Mouse (Mus musculus) adrenal gland, postnatal 10 days (tissue): ENCODE results near the gene Mttp. TPM values are rescaled to one million over a fixed set of nuclear protein-coding genes. Genes with fewer than 3 reads are reported as not detected.
"Not testable (repeated sequence)": the region's sequence is repeated elsewhere in the genome, so short reads cannot be mapped to it uniquely, and the experiment has no call there.

Source experiments
- DNase-seq: peaks from one replicate; pipeline ENCODE4 v3.0.0; 2021; ENCODE audit warnings: mixed read lengths
- long read RNA-seq, 2 experiments: library from polyadenylated mRNA; stranded (forward); transcript quantifications; one replicate each; pipeline ENCODE4 v2.0.0; 2021
- total RNA-seq, 2 experiments: library from RNA; stranded (reverse); gene quantifications; 2 replicates each; pipeline ENCODE4 v1.2.3; 2021

The Mttp gene
- 10 to 100 TPM; 16.3 to 30.1 TPM for total RNA-seq
- long read RNA-seq, experiment 1, partial matches to known transcripts = 4 of 59 reads
- long read RNA-seq, experiment 1, other reads (novel, unspliced or antisense) = 55 of 59 reads
- long read RNA-seq, experiment 2, partial matches to known transcripts = 1 of 19 reads
- long read RNA-seq, experiment 2, other reads (novel, unspliced or antisense) = 18 of 19 reads

GRCm38 (mm10) chr3:138144642-138145171, at the start of gene Mttp:
TSS of gene Mttp (minus strand) at chr3:138144968.
- peak; percentile 83 for DNase-seq

GRCm38 (mm10) chr3:138193683-138194302, 49.0 kb upstream of the Mttp start, which contains the start of gene 4930579F01Rik:
TSS of gene 4930579F01Rik (minus strand) at chr3:138193825.
- no peak for DNase-seq

GRCm38 (mm10) chr3:138192260-138192659, 47.5 kb upstream of the Mttp start:
- DNase-seq = peak; percentile 34

DNA sequence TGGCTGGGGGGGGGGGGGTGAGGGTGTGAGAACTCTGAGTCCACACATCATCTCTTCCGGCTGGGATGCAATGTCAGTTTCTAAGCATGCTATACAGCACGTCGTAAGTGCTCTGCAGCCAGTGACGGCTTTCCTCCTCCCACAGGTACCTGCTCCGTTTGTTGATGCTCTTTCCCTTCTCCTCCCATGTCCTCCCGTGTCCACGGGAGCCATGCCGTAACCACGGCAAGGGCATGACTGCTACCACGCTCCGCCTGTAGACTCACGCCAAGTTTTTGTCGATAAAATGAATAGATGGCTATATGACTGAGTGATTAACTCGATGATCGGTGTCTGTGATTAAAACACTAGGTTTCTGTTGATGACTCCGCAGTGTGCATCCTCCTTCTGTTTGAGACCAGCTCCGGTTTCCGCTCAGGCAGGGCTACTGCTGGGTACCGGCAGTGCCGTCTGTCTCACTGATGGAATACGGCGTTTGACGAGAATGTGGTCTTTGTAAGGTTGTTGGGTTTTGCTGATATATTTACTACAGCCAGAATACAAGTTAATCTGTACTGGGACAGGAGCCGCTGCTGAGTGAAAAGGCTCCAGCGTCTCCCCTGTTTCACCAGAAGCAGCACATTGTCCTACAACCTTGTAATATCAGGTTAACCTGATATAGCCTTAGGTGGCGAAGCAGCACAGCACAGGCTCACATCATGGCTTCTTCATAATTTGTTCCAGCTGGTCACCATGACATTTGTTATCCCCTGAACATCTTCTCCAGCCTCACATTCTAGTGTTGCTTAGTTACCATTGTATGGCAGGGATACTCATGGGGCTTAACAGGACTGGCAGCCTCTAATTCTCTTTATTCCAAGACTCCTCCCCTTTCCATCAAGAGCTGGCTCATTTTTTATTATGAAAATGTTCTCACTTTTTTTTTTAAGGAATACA, 41.5 kb upstream of the Mttp start:
- no peak for DNase-seq

DNA sequence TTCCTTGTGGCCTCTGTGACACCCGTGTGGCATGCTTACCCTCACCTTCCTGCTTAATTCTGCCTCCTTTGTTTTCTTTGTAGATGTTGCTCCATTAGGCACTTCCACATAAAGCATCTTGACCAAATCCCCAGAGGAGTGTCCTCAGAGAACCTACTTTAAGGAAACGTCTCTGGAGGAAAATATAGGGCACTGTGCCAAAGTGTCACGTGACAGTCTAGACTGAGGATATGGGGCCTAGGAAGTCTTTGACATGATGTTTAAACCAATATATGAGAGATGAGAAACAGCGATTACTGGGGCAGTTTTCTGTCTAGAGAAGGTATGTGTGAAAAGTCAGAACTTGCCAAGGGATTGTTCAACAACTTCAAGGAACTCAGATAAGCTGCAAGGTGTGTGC, 40.5 kb upstream of the Mttp start:
- peak; percentile 45 for DNase-seq

- no peak for DNase-seq
Observed at GRCm38 (mm10) chr3:138183371-138183770, 38.6 kb upstream of the Mttp start.

- DNase-seq = no peak
Observed at GRCm38 (mm10) chr3:138182019-138182418, 37.3 kb upstream of the Mttp start.

DNA sequence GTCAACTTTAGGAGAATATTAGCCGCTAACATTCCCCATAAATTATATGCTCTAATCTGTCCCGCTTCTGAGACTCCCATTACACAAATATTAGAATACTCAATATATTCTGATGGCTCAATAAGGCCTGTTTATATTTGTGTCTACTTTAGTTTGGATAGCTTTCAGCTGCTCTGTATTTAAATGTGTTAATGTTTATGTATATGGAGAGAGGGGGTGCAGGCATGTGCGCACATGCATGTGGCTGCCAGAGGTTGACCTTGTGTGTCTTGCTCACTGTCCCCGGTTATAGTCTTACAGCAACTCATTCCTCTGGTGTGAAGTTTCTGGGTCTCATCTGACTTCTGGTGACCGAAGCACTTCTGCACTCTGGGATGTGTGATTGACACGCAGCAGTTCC, 30.8 kb upstream of the Mttp start:
- DNase-seq = no peak

DNA sequence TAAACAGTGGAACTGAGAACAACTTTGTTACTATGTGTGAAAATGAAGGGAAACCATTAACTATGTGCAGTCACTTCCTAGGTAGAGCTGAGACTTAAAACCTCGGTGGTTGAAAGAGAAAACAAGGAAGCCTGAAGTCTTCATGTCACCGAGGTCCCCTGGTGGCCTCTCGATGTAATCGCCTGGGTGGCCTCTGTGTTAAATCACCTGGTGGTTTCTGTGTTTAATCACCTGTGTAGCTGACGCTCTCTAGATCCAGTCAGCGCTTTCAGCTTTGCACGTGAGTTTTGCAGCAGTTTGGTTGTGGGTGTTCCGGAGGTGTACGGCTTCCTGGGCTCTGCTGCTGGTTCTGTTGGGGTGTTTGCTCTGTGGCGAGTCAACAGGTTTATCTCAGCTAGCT, 28.5 kb upstream of the Mttp start:
- DNase-seq = no peak

- no peak for DNase-seq
Observed at GRCm38 (mm10) chr3:138162553-138163183, 17.9 kb upstream of the Mttp start.

- DNase-seq = no peak
Observed at GRCm38 (mm10) chr3:138161623-138162022, 16.9 kb upstream of the Mttp start.

DNA sequence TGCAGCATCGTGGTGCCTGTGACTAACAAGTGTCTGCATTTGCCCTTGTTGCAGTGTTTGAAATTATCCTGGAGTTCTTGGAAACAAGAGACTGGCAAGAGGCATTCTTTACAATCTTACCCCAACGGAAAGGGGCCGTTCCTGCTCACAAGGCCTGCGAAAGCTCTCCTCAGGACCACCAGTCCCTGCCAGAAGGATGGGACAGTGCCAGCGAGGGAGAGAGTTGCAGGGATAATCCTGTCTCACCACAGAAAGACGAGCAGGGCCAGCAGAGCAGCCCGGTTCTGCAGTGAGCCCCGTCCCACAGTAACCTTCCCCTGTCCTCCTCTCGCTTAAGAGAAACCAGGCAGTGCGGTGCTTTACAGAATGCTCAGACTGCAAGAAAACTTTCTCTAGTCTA, 11.9 kb upstream of the Mttp start:
- no peak for DNase-seq

- no peak for DNase-seq
Observed at GRCm38 (mm10) chr3:138155062-138155461, 10.3 kb upstream of the Mttp start.

- no peak for DNase-seq
Observed at GRCm38 (mm10) chr3:138148811-138149210, 4.0 kb upstream of the Mttp start.

- DNase-seq = no peak
Observed at GRCm38 (mm10) chr3:138144060-138144641, 617 bp downstream of the Mttp start.

DNA sequence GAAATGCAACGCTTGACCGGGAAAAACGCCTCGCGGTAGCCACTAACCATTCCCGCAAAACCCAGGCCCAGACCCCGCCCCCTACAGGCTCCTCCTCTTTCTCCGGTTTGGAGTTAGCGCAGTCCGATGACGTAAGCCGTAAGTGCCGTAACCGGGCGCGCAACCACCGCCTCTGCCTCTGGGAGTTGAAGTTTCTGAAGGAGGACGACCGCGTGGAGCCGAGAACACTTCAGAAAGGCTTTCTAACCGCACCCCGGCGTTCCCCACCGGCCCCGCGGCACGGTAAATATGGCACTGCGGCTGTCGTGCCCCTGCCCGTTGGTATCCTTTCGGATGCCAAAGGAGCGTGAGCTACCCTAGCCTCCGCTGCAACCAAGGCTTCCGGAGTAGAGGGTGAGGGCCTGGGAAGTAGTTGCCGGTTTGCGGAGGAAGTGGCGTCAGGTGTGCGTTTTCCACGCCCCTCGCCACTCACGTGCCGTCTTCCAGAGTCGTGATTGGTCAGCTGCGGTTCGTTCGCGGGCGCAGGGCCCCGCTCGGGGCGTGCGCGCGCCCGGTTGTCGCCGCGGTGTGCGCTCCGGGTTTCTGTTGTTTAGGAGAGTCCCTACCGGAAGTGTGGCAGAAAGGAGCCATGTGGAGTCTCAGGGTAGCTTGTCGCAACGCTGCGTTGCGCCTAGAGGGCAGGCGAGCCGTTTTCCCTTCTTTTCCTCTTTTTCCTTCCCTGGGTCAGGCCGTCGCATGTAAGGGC, 1.3 kb downstream of the Mttp start, which contains the start of gene Trmt10a:
Trmt10a (plus strand) TSS at position 134 of the 745 bp plus-strand sequence.
- DNase-seq = peak; percentile 98

GRCm38 (mm10) chr3:138142733-138143314, 1.9 kb downstream of the Mttp start:
- no peak for DNase-seq

- peak; percentile 25 for DNase-seq
Observed at GRCm38 (mm10) chr3:138142052-138142732, 2.6 kb downstream of the Mttp start.

DNA sequence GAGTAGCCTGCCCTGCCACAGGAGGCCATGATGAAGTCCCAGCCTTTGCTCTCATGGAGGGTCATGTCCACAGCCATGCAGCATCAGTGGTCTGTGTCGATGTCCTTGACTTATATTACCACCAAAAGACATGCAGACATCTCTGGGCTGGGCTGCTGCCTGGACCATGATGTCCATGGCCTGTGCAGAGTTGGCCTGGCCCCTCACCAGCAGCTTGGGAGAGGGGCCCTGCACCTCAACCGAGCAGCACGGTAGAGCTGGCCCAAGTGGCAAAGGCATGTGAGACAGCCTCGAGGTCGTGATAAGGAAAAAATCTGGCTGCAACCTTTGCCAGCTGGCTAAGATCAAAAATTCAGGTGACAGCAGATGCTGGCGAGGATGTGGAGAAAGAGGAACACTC, 5.1 kb downstream of the Mttp start:
- DNase-seq = no peak

DNA sequence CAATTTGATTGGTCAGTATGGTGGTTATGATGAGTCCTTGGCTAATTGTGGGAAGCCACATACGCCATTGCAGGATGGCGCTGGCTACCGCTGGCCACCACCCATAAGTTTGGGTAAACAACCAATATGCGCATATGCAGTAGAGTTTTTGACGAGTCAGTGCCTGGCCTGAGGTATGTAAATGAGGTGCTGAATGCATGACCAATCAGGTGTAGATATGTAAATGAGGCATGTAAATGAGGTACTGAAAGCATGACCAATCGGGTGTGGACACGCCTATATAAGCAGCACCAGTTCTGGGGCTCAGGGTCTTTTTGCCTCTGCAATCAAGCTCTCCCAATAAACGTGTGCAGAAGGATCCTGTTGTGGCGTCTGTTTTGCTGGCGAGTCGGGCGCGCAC, 6.6 kb downstream of the Mttp start:
- DNase-seq = not testable (repeated sequence)
